Mouse (Mus musculus) cerebellum, postnatal 4 days (tissue): ENCODE results near the gene Gata3.

Experiments used
- DNase-seq, 2 experiments: peaks; one replicate each; pipeline ENCODE4 v3.0.0; 2022; ENCODE audit warnings: low spot score in 2 of 2, mixed read lengths in 1 of 2

Gene Gata3

DNA sequence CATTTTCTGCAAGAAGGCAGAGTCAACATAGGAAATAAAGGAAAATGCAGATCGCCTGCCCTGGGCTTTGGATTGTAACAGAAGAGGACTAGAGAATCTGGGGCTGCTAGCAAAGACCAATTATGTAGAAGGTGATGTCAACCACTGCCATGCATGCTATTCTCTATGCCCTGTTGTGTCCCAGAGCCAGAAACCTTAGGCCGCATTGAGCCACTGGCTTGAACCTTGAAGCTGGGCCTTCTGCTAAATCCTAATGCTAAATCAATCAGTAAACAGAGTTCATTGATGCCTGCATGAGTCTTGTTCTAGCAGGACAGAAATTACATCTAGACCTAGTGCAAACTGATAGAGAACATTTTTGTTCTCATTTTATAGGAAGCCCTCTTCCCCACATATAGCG is 3.8 kb downstream of the Gata3 start:
- DNase-seq = no peak

DNA sequence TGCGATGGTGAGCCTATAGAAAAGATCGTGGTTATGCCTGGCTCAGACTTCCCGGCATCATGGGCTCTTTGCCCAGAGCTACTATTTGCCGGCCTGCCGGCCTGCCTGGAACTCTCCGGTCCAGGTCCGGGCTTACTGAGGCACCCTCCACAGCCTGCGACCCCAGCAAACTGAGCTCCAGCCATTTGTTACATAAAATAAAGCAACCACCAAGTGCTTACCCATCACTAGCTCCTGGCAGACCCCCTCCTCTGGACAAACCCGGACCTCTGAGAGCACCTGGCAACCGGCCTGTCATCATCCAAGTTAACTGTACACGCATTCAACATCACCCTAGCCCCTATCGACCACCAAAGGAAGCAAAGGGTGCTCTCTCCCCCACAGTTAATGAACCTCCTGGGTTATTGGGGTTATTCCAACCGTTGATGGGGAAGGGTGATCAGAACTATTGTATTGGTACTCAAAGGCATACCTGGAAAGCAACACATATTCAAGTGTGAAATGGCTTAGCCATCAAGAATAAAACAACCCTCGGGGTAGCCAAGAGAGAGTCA is 4.5 kb downstream of the Gata3 start:
- DNase-seq = no peak

DNA sequence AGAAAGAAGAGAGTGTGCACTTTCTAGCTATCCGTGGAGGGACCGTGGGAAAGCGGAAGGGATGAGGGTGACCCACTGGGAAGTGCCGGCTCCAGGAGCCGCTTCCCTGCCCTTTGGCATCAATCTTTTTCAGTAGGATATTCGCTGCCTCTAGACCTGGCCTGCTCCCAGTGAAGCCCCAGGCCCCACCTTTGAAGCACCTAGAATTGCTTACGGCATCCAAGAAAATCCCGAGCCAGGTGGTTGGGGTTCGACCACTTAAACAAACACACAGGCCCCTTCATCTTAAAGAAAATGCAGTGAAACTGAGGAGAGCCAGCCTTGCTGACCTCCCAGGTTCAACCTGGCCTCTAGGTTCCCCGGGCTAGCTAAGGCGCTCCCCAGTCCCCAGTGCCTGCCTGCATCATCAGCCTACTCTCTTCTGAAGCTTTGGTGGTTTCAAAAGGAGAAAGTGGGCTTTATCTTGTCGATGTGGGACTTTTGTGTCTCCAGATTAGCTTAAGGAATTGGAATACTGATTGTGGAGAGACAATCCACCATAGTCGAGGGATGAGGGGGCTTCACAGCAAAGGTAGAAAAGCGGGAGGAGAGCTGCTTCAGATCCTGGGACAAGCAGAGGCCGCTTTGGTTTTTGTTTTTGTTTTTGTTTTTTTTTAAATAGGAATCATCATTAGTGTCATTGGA is 5.2 kb downstream of the Gata3 start:
- no peak for DNase-seq

DNA sequence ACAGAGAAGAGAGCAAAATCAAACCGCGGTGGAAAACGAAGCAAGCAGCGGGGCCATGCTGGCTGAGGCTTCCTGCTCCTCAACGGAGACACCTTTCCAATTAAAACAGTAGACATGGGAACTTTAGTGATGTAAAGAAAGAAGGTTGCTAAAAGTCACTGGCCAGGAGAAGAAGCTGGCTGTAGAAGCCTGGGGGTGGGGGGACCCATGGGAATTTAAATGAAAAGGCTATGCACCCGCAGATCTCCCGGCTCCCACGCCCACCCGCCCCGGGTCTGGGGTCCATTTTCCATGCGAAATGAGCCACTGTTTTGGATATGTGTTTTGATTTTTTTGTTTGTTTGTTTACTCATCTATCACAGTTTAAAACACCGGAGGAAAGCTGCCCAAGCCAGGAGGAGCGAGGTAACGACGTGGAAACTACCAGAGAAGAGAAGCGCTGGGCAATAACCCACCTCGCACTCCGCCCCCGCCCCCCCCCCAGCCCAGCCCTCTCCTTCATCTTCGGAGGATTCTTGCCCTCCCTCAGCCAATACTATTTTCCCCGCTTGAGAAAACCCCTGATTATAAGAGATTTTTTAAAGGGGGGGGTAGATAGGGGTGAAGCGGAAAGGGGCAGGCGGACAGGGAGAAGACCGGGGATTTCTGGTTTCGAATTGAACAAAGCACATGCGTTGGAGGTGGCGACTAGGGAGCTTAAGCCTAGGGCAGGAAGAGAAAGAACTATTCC is 5.9 kb downstream of the Gata3 start:
- DNase-seq = no peak

DNA sequence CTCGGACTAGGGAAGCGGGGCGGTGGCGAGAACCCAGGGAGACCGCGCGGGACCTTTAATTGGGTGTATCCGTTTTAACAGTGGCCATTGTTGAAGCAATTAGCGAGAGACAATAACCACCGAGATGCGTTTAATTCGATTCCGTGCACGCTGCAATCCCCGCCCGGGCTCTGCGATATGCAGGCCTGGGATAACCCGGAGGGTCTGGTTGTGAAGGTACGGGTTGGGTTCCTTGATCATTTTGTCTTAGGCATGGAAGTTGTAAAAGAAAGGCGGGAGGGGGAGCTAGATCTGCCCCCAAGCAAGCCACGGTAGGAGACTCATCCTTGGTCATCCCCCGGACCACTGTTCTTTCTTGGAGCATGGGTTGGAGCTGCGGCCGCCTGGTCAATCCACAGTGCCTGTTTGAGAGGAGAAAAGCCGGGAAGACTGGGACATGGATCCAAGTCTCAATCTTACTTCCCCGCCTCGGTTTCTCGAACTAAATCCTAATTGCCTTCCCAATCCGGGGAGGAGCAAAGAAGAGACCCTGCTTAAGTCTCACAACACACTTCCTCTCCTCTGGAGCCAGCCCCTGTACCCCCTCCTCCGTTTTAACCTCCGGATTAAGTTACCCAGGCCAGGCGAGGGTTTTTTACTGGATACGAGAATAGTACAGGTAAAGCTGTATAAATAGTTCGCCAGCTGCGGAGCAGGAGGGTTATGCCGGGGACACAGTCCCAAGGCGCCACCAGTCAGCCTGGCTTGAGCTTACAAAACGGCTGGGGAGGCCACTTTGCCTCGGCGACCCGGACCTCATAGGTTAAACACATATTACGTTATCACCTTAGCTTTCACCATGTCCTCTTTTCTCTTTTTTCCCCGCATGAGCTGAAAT is 6.7 kb downstream of the Gata3 start:
- no peak for DNase-seq

DNA sequence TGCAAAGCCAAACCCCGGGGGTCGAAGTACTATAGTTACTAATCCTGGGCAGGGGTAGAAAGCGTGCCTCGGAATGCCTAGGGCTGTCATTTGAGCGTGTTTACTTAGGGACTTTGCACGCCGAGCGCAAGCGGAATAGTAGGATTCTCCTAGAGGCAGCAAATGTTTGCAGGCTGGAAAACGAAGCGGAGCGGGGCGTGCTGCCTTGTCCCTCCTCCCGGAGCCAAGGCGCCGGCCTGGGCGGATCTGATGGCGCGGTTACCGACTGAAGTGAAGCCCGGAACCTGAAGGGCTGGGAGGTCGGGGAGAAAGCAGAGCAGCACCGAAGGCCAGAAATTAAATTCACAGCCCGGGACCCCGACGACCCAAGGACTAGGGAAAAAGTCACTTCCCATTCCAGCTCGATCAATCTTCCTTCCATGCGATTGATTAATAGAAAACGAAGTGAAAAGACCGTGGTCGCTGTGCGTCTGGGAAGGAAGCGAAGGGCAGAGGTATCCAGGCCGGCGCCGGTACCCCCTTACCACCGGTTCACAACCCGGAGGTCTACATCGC is 7.4 kb downstream of the Gata3 start:
- no peak for DNase-seq

DNA sequence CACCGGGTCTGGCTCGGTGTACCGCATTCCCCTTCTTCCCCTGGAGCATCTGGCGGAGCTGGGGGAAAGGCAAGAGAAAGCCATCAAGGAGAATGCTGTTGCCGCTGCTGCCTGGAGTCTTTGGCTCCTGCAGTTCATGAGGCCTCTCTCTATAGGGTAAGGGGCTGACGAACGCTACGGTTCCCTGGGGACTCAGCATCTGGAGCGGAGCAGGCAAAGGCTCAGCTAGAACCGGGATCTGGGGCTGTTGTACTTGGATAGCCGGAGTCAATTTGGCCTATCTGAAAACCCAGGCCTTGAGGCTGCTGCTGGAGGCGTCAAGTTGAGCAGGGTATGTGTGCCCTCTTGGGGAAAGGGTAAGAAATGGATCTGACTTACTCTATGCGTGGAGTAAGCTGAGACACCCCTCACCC is 8.2 kb downstream of the Gata3 start:
- no peak for DNase-seq

DNA sequence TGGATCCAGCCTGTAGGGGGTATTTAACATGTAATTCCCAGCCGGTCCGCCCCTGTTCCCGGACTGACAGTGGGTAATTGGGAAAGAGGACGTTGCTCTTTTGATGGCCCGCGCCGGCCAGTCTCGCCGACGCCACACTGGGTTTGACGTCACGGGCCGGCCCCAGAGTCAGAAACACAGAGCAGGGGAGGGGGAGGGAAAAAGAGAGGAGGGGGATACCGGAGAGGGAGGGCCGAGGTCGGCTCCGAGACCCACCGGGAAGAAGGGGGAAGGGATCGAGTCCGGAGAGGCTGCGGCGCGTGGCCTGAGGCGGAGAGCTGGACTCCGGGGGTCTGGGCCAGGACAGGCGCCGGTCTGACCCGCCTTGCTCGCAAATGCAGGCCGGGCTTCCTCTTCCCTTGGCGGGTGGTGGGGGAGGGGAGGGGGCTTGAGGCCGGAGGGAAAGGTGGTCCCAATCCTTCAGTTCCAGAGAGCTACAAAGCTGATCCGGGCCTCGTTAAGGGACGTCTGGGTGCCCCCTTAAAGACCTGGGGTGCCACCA is 8.7 kb downstream of the Gata3 start, which contains the start of gene 4930412O13Rik:
Gene 4930412O13Rik, plus strand, starts transcription at position 202 of the 541 bp plus-strand sequence.
- no peak for DNase-seq

DNA sequence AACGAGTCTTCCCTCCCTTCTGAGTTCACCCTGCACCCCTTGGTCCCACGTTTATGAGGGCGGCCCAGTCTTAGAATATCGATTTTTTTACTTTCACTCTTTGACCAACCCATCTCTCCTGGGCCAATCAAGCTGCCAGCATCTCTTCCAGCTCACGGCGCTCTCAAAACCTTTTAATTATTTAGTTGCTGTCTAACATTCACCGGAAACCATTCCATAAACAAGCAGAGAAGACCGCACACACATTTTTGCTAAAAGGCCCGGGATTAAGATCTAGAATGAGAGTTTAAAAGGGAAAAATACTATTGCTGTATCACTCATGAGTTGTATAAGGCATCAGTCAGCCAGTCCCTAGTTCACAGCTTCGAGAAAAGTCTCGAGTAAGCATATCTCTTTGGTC is 9.6 kb downstream of the Gata3 start:
- DNase-seq = no peak

DNA sequence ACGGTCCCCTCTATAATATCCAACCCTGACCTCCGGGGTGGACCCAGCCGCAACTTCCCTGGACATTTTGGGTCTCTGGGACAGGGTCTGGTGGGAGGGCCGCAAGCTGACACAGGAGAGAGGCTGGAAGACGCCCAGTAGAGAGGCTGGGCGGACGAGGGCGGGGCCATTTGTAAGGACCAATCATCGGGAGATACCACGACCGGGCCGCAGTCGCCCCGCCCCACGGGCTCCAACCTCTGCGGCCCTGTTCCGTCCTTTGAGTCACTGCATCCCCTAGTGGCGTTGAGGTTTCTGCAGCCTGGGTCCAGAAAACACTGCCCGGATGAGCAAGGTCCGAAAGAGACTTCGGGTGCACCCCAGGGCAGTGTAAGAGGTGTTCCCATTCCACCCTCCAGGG is 10.3 kb downstream of the Gata3 start:
- DNase-seq = peak; percentile 59 to 81

DNA sequence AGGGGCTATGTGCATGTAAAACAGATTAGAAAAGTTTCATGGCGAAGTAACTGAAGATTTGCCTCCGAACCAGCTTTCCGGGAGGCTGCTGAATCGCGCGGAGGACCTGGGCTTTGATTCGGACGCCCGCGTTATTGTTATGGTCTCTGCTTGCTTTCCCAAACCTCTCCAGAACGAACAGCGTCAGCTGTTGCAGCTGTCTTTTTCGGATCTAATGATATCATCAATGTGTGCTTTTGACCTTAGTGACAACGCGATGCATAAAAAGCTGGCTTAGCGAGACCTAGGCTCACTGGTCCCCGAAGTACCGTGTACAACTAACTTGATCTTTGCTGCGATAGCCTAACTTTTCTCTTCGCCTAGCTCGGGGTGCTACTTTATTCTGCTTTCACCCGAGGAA is 10.7 kb downstream of the Gata3 start:
- DNase-seq = no peak

DNA sequence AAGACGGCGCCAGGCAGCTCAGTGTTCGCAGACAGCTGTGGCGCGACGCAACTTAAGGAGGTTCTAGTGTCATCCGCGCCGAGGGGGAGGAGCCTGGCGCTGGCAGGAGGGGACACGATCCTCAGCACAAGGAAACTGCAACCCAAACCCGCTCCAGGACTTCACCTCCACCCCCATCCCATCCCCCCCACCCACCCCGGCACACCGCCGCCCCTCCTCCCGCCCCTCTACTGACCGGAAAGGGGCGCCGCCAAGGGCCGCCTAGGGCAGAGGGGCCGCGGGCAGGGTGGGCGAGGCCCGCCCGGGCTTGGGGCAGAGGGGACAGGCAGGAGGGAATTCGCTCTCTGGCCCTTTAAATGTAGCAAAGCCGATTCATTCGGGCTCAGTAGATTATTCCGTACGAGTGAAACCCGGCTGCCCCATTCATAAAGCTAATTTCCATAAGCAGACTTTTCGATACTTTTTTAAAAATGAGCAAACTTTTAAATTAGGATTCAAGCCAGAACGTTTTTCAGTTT is 11.2 kb downstream of the Gata3 start:
- DNase-seq = no peak

DNA sequence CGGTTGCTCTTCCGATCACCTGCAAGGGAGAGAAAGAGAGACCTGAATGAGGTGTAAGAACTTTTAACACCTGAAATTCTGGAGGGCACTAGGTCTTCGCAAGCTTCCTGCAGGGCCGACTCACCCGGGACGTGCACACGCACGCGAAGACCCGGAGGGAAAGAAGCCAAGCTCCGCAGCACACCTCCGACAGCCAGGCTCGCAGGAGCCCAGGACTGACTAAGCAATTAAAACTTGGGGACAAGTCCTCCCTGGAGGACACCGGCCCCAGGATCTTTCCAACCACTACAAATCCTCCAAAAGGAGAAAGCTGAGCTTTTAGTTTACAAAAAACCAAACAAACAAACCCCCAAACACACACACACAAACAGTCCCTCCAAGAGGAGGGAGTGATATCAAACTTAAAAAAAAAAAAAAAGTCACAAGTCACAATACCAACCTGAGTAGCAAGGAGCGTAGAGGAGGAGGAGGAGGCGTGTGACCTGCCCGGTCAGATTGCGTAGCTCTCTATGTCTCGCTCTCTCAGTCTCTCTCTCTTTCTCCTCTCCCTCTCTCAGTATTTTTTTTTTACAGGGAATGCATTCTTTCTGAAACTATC is 11.8 kb downstream of the Gata3 start:
- no peak for DNase-seq

DNA sequence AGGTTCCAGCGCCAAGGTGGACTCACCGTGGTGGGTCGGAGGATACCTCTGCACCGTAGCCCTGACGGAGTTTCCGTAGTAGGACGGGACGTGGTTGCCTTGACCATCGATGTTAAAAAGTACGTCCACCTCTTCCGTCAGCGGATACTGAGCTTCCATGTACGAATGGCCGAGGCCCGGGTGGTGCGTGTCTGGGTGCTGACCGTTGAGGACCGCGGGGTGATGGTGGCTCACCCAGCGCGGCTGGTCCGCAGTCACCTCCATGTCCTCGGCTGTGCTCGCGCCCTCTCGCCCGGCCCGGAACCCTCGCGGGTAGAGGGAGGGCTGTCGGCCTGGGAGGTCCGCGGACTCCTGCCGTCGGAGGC is 12.5 kb downstream of the Gata3 start:
- DNase-seq = no peak

DNA sequence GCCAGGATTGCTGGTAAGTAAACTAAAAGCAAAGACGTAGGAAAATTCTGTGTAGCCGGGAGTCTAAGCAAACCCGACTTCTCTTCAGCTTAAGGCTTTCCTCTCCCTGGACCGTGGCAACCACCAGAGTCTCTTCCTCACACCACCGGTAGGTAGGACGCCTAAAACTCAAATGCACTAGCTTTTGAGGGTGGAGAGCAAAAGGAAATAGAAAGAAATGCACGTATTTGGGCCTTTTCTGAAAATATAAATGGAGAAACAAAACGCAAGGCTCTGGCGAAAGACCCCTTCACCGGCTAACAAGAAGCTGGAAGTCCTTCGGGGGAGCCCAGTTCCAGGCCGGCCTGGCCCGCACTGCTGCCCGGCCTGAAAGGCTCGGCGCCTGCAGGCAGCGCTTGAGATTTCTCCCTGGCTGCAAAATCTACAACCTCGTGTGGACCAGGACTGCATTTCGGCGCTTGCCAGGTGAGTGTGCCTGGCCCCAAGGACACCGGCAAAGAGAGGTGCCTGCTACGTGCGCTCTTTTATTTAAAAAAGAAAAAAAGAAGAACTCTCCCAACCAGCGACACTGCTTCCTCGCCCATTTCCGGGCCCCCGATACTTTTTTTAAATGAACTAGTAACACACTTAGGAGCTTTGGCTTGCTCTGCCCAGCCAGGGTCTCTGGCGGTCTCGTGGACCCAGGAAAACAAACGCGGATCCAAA is 13.1 kb downstream of the Gata3 start:
- DNase-seq = no peak

DNA sequence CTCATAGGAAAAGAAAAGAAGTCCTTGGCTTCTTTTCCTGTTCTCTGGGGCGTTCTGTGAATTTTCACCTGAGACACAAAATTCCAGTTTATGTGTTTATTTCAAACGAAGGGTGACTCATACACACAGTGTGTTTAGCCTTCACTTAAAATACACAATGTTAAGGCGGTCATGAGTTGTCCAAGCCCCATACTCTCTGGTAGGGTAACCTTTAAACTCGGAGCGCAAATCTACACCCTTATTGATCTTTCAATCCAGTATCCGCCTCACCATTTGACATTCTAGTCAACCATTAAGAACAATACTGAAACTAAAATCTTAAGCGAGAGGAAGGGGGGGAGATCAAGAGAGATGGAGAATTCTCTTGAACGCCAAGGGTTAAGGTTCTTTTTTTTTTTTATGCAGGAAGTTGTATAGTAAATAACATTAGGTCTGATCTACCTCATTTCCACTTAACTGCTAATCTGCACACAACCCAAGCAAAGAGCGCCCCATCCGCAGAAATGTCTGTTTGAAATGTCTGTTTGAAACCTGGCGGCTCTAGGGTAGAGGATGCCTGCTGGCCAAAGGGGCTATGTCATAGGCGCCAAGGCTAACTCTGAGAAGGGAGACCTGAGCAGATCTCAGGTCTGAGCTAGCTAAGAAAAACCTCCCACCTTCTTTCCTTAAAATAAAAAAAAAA is 14.0 kb downstream of the Gata3 start:
- DNase-seq = no peak

DNA sequence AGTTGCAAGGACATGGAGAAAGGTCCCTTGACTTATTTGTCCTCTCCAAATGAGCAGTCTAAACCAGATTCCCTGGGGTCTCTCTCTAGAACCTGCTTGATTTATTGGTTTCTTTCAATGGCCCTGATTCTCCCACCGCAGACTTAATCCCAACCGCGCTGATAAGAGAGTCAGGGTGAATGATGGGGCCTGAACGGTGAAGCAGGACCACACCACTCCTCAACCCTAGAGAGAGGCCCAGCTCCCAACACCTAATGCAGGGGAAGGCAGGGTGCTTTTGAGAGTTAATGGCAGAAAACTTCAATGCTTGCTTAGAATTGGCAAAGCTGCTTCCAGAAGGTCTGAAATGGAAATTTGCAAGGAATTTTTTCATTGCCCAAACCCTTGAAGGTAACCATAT is 14.6 kb downstream of the Gata3 start:
- no peak for DNase-seq

DNA sequence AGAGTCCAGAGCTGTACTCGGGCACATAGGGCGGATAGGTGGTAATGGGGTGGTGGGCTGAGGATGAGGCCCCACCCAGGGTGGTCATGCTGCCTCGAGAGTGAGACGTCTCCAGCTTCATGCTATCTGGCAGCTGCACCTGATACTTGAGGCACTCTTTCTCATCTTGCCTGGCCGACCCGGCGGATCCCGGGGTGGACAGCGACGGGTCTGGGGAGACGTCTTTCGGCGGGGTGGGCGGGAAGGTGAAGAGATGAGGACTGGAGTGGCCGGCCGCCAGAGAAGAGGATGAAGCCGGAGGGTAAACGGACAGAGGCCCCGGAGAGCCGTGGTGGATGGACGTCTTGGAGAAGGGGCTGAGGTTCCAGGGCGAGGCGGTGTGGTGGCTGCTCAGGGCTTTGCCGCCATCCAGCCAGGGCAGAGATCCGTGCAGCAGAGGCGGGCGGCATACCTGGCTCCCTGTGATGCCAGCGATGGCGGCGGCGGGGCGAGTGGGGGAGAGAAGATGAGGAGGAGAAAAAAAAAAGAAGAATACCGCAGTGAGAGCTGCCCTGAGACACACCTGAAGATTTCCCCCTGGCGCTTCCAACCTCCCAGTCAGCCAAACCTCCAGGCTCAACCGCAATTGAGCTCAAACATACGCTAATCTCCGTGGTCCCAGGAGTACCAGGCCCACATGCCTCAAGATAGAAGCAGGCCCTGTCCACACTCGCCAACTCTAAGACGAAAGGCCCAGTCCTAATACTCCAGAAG is 15.2 kb downstream of the Gata3 start:
- DNase-seq = no peak

DNA sequence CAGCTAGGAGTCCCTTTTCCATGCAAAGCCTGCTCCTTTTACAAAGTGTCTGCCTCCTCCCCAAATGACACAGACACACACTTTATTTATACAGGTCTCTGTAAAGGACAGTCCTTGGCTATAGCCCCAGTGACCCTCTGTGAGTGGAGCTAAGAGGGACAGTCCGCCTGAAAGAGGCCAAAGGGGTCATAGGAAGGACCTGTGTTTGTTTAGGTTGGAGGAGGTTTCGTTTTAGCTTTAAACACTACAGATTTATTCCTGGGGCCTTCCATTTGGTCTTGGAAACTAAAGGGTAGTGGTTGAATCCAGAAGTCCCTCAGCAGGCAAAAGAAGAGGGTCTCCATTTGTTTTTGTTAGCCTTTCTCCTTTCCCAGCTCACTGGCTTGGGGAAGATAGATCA is 16.1 kb downstream of the Gata3 start:
- DNase-seq = no peak
